Mouse (Mus musculus): ENCODE results near the gene Sec63. TPM values are rescaled to one million over a fixed set of nuclear protein-coding genes. Genes with fewer than 3 reads are reported as not detected.

The Sec63 gene
- polyA plus RNA-seq, 1 experiment from 2014 or later: 29.4 TPM

DNA sequence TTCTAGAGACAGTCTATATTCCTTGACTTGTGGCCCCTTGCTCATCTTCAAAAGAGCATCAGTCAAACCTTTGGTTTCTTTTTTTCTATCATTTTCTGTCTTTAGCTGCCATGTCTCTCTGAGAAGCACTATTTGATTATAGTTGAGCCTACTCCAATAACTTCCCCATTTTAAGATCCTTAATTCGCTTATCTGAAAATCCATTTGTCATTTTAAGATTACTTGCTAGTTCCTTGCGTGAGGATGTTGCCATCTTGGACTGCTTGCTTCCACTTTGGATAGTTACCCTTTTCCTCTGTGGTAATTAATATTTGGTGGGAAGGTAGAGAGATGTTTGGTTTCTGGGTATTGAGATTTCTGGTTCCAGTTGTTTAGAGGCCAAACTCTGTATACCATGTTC lies 19.5 kb downstream of the Sec63 start:
- peaks cover 10% of the 10 kb centered on the region; the same call in 1 of the 2 replicates for H3K36me3 ChIP-seq (ENCODE audit: control insufficient read depth, insufficient read depth, low read length)
- no peak for DNase-seq (ENCODE audit: low spot score)
- ATAC-seq (replicated peaks; ENCODE audit: low FRiP score, low TSS enrichment, low read depth): no peak
- H3K27me3 ChIP-seq (replicated peaks; ENCODE audit: control insufficient read depth, insufficient read depth, low read length): no peaks in the 10 kb centered on the region
- H3K4me1 ChIP-seq (replicated peaks; ENCODE audit: control insufficient read depth, insufficient read depth, low read length): no peaks in the 10 kb centered on the region
- 85% methylated on average over 2 of the region's 2 CpGs for WGBS
- no peak overlapping the region for H3K27ac ChIP-seq (ENCODE audit: low read depth)
- no peak overlapping the region for H3K4me2 ChIP-seq (ENCODE audit: low read length)
- no peaks in the 10 kb centered on the region for H3K9me3 ChIP-seq (ENCODE audit: control insufficient read depth, low read length)
- no peak overlapping the region for H3K9ac ChIP-seq (ENCODE audit: low read length)
- no peak overlapping the region for H3K4me3 ChIP-seq (ENCODE audit: low read depth, low read length)

DNA sequence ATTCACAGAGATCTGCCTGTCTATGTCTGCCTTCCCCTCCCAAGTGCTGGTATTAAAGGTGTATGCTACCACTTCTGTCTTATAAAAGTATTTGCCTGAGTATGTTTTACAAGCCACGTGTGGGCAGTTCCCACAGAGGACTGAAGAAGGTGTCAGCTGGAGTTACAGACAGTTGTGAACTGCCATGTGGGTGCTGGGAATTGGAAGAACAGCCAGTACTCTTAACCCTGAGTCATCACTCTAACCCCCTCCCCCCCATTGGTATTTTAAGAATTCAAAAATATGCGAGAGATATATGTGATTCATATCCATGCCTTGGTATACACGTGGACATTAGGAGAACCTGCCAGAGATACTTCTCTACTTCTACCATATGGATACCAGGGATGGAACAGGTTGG lies 20.4 kb downstream of the Sec63 start:
- ATAC-seq (replicated peaks; ENCODE audit: low FRiP score, low TSS enrichment, low read depth): no peak
- Histone ChIP-seq H3K4me1 (replicated peaks; ENCODE audit: control insufficient read depth, insufficient read depth, low read length) (no peaks in the 10 kb centered on the region), H3K4me2 (ENCODE audit: low read length) (no peak overlapping the region), H3K36me3 (ENCODE audit: control insufficient read depth, insufficient read depth, low read length) (peaks cover 13% of the 10 kb centered on the region; the same call in 1 of the 2 replicates), H3K4me3 (ENCODE audit: low read depth, low read length) (no peak overlapping the region), H3K9me3 (ENCODE audit: control insufficient read depth, low read length) (no peaks in the 10 kb centered on the region), H3K27me3 (replicated peaks; ENCODE audit: control insufficient read depth, insufficient read depth, low read length) (no peaks in the 10 kb centered on the region), H3K9ac (ENCODE audit: low read length) (no peak overlapping the region), H3K27ac (ENCODE audit: low read depth) (no peak overlapping the region)
- WGBS: 56% methylated on average over 3 of the region's 3 CpGs
- DNase-seq (ENCODE audit: low spot score): no peak

DNA sequence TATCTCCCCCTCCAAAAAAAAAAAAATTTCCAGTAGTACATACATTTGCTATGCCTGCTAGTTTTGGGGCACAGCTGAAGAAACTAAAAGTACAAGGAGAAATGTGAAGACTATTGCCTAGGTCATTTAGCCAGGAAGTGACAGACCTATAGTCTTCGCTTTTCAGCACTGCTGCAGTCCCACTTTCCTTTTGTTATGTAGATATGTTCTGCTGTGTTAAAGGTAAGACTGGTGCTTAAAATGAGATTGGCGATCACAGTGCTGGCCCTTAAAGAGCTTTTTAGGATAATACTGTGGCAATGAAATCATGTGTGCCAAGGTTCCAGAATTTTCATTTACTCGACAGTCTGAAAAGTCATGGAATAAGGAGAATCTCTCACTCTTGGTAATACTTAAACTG lies 39.6 kb downstream of the Sec63 start:
- Histone ChIP-seq H3K4me2 (ENCODE audit: low read length) (no peak overlapping the region), H3K27ac (ENCODE audit: low read depth) (no peak overlapping the region), H3K36me3 (ENCODE audit: control insufficient read depth, insufficient read depth, low read length) (peaks cover 91% of the 10 kb centered on the region), H3K9ac (ENCODE audit: low read length) (no peak overlapping the region), H3K27me3 (replicated peaks; ENCODE audit: control insufficient read depth, insufficient read depth, low read length) (no peaks in the 10 kb centered on the region), H3K9me3 (ENCODE audit: control insufficient read depth, low read length) (no peaks in the 10 kb centered on the region), H3K4me1 (replicated peaks; ENCODE audit: control insufficient read depth, insufficient read depth, low read length) (no peaks in the 10 kb centered on the region), H3K4me3 (ENCODE audit: low read depth, low read length) (no peak overlapping the region)
- WGBS: 93% methylated on average over 3 of the region's 3 CpGs
- ATAC-seq (replicated peaks; ENCODE audit: low FRiP score, low TSS enrichment, low read depth) (no peak), DNase-seq (ENCODE audit: low spot score) (no peak)

DNA sequence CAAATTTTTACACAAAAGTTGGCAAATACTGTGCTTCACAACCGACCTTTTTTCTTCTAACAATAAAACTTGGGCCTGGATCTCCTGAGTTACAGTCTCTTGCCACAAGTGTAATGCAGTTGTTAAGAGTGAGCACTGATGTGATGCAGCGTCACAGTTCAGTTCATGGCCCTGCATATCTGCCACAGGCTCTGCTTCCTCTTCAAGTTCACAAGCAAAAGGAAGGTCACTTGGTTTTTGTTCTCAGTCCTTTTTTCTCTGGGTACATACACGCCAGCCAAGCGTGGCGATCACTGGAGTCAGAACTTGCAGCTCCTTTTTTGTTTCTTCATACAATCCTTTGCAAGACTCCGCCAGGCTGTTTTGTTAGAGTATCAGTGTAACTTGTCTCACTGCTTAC lies 64.6 kb downstream of the Sec63 start:
- no peak for ATAC-seq (replicated peaks; ENCODE audit: low FRiP score, low TSS enrichment, low read depth)
- no peak for DNase-seq (ENCODE audit: low spot score)
- Histone ChIP-seq H3K4me2 (ENCODE audit: low read length) (no peak overlapping the region), H3K36me3 (ENCODE audit: control insufficient read depth, insufficient read depth, low read length) (peaks cover 80% of the 10 kb centered on the region), H3K9ac (ENCODE audit: low read length) (no peak overlapping the region), H3K4me1 (replicated peaks; ENCODE audit: control insufficient read depth, insufficient read depth, low read length) (no peaks in the 10 kb centered on the region; the same call in 1 of the 2 replicates), H3K4me3 (ENCODE audit: low read depth, low read length) (no peak overlapping the region), H3K27ac (ENCODE audit: low read depth) (no peak overlapping the region), H3K9me3 (ENCODE audit: control insufficient read depth, low read length) (no peaks in the 10 kb centered on the region), H3K27me3 (replicated peaks; ENCODE audit: control insufficient read depth, insufficient read depth, low read length) (no peaks in the 10 kb centered on the region)
- WGBS: 92% methylated on average over 6 of the region's 6 CpGs

DNA sequence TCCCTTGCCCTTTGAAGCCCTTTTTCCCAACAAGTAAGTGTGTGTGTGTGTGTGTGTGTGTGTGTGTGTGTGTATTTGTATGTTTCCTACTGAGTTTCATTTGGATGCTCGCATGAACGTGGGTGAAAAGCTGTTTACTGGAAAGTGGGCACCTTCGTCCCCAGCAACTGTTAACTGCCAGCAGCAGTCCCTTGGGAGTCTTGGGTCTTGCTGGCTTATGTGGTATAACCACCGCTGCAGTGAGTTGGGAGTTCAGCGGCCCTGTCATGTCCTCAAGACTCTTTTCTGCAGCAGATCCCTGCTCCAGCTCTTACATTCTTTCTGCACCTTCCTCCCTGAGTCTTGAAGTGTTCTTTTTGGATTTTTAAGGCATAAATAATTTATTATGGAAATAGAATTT lies 65.9 kb downstream of the Sec63 start:
- Histone ChIP-seq H3K4me2 (ENCODE audit: low read length) (no peak overlapping the region), H3K9me3 (ENCODE audit: control insufficient read depth, low read length) (no peaks in the 10 kb centered on the region), H3K9ac (ENCODE audit: low read length) (no peak overlapping the region), H3K4me1 (replicated peaks; ENCODE audit: control insufficient read depth, insufficient read depth, low read length) (no peaks in the 10 kb centered on the region; the same call in 1 of the 2 replicates), H3K36me3 (ENCODE audit: control insufficient read depth, insufficient read depth, low read length) (peaks cover 84% of the 10 kb centered on the region), H3K27ac (ENCODE audit: low read depth) (no peak overlapping the region), H3K27me3 (replicated peaks; ENCODE audit: control insufficient read depth, insufficient read depth, low read length) (no peaks in the 10 kb centered on the region), H3K4me3 (ENCODE audit: low read depth, low read length) (no peak overlapping the region)
- ATAC-seq (replicated peaks; ENCODE audit: low FRiP score, low TSS enrichment, low read depth): no peak
- WGBS: 79% methylated on average over 5 of the region's 5 CpGs
- no peak for DNase-seq (ENCODE audit: low spot score)

DNA sequence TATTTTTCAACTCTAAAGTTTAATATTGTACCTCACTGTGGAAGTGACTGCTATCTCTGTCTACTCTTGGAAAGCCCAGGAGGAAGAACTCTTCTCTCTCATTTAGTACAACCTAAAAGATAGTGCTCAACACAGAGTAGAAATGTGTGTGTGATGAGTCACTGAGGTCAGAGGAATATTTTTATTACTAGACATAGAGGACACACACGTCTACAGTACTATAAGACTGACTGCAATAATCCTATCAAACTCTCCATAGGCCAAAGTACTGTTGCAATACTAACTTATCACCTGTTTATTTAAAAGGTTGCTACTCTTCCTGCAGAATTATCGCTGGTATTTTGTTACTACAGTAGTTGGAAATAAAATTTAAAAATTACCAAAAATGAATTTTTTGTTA lies 68.7 kb downstream of the Sec63 start:
- no peaks in the 10 kb centered on the region for H3K9me3 ChIP-seq (ENCODE audit: control insufficient read depth, low read length)
- no peak overlapping the region for H3K4me3 ChIP-seq (ENCODE audit: low read depth, low read length)
- no peak overlapping the region for H3K27ac ChIP-seq (ENCODE audit: low read depth)
- H3K27me3 ChIP-seq (replicated peaks; ENCODE audit: control insufficient read depth, insufficient read depth, low read length): no peaks in the 10 kb centered on the region
- H3K9ac ChIP-seq (ENCODE audit: low read length): no peak overlapping the region
- DNase-seq (ENCODE audit: low spot score) (no peak), ATAC-seq (replicated peaks; ENCODE audit: low FRiP score, low TSS enrichment, low read depth) (no peak)
- peaks cover 85% of the 10 kb centered on the region for H3K36me3 ChIP-seq (ENCODE audit: control insufficient read depth, insufficient read depth, low read length)
- H3K4me1 ChIP-seq (replicated peaks; ENCODE audit: control insufficient read depth, insufficient read depth, low read length): no peaks in the 10 kb centered on the region; the same call in 1 of the 2 replicates
- H3K4me2 ChIP-seq (ENCODE audit: low read length): no peak overlapping the region
- 69% methylated on average over 2 of the region's 2 CpGs for WGBS

DNA sequence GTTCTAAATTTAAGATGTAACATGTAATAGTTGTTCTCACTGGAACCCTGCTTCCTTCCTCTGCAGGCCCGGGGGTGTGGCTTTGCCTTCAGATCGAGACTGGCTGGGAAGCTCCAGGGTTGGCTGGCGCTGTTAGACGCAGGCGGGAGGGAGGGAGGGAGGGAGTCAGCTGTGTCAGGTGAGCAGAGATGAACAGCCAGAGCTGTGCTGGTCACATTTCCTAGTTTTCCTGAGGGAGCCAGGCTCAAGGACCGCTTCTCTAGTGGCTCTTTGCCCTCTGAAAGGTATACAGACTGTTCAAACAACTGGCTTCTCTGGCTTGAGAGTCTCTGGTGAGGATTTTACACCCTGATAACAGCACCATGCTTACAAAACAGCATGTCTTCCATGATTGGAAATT lies 69.1 kb downstream of the Sec63 start:
- H3K9ac ChIP-seq (ENCODE audit: low read length): no peak overlapping the region
- DNase-seq (ENCODE audit: low spot score) (no peak), ATAC-seq (replicated peaks; ENCODE audit: low FRiP score, low TSS enrichment, low read depth) (peak; percentile 76; the same call in 1 of the 2 replicates)
- H3K4me1 ChIP-seq (replicated peaks; ENCODE audit: control insufficient read depth, insufficient read depth, low read length): no peaks in the 10 kb centered on the region; the same call in 1 of the 2 replicates
- peaks cover 85% of the 10 kb centered on the region for H3K36me3 ChIP-seq (ENCODE audit: control insufficient read depth, insufficient read depth, low read length)
- no peak overlapping the region for H3K4me2 ChIP-seq (ENCODE audit: low read length)
- H3K27ac ChIP-seq (ENCODE audit: low read depth): no peak overlapping the region
- no peaks in the 10 kb centered on the region for H3K9me3 ChIP-seq (ENCODE audit: control insufficient read depth, low read length)
- H3K27me3 ChIP-seq (replicated peaks; ENCODE audit: control insufficient read depth, insufficient read depth, low read length): no peaks in the 10 kb centered on the region
- H3K4me3 ChIP-seq (ENCODE audit: low read depth, low read length): no peak overlapping the region
- 45% methylated on average over 6 of the region's 6 CpGs for WGBS

DNA sequence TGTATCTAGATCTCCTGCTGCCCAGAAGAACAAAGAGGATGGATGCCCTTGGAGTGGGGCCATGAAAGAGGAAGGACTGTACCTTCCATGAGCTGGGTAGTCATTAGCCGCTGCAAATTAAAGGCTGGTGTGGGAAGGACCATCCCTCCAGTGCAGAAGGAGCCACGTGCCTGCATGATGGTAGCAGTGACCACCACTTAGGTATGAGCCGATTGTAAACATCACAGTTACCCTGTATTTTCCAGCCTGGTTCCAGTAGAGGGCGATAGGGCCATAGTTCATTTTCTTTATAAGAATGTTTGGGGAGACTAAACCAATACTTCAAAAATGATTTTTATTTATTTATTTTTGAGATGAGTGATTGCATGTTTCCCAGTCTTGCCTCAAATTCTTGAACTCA lies 71.4 kb downstream of the Sec63 start:
- Histone ChIP-seq H3K9ac (ENCODE audit: low read length) (no peak overlapping the region), H3K9me3 (ENCODE audit: control insufficient read depth, low read length) (no peaks in the 10 kb centered on the region), H3K27ac (ENCODE audit: low read depth) (no peak overlapping the region), H3K27me3 (replicated peaks; ENCODE audit: control insufficient read depth, insufficient read depth, low read length) (no peaks in the 10 kb centered on the region), H3K4me3 (ENCODE audit: low read depth, low read length) (no peak overlapping the region), H3K4me2 (ENCODE audit: low read length) (no peak overlapping the region), H3K4me1 (replicated peaks; ENCODE audit: control insufficient read depth, insufficient read depth, low read length) (no peaks in the 10 kb centered on the region; the same call in 1 of the 2 replicates), H3K36me3 (ENCODE audit: control insufficient read depth, insufficient read depth, low read length) (peaks cover 78% of the 10 kb centered on the region)
- WGBS: 56% methylated on average over 4 of the region's 4 CpGs
- no peak; the same call in 1 of the 2 replicates for ATAC-seq (replicated peaks; ENCODE audit: low FRiP score, low TSS enrichment, low read depth)
- DNase-seq (ENCODE audit: low spot score): no peak

DNA sequence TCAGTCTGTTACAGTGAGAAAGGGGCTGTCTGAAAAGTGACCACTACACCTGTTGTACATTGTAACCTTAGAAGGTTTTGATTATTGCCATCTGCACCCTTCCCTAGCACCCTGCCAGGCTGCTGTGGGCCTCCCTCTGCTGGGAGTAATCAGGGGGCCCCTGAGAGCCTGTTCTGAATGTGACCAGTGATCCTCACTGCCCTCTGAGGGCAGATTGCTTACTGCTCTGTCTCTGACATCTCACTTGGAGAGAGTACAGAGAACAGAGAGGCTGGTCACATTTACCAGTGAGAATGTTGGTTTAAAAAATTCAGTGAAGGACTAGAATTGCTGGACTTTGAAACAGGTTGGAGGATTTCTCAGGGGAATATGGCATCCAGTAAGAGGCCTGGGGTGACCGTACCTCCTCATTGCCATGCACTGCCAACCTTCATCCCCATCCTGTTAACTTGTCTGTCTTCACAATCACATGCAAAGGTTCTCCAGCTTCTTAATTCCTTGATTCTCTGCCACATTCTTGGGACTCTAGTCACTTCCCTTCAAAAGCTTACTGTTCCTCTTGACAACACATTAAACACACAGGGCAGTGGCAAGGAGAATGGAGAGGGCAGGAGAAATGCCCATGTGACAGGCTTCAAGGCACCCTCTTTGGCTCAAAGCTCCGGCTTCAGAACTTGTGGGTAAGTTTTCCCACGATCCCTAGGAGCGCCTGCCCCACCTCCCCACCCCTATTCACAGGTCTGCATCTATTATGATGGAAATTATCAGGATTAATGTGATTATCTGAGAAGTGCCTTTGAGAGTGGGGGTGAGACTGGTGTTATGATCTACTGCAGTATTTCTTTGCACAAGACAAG lies 72.8 kb downstream of the Sec63 start:
- Histone ChIP-seq H3K4me3 (ENCODE audit: low read depth, low read length) (no peak overlapping the region), H3K4me2 (ENCODE audit: low read length) (no peak overlapping the region), H3K36me3 (ENCODE audit: control insufficient read depth, insufficient read depth, low read length) (peaks cover 64% of the 10 kb centered on the region), H3K4me1 (replicated peaks; ENCODE audit: control insufficient read depth, insufficient read depth, low read length) (no peaks in the 10 kb centered on the region), H3K27me3 (replicated peaks; ENCODE audit: control insufficient read depth, insufficient read depth, low read length) (no peaks in the 10 kb centered on the region), H3K27ac (ENCODE audit: low read depth) (no peak overlapping the region), H3K9me3 (ENCODE audit: control insufficient read depth, low read length) (no peaks in the 10 kb centered on the region), H3K9ac (ENCODE audit: low read length) (no peak overlapping the region)
- 87% methylated on average over 4 of the region's 4 CpGs for WGBS
- no peak for ATAC-seq (replicated peaks; ENCODE audit: low FRiP score, low TSS enrichment, low read depth)
- DNase-seq (ENCODE audit: low spot score): no peak

Data from intestine, embryonic 14.5 days (tissue).